Mouse (Mus musculus): ENCODE data around the gene Zbtb44. TPM values are rescaled to one million over a fixed set of nuclear protein-coding genes. Genes with fewer than 3 reads are reported as not detected.

Gene Zbtb44
- polyA plus RNA-seq, 1 experiment from 2014 or later: 5.0 TPM

DNA sequence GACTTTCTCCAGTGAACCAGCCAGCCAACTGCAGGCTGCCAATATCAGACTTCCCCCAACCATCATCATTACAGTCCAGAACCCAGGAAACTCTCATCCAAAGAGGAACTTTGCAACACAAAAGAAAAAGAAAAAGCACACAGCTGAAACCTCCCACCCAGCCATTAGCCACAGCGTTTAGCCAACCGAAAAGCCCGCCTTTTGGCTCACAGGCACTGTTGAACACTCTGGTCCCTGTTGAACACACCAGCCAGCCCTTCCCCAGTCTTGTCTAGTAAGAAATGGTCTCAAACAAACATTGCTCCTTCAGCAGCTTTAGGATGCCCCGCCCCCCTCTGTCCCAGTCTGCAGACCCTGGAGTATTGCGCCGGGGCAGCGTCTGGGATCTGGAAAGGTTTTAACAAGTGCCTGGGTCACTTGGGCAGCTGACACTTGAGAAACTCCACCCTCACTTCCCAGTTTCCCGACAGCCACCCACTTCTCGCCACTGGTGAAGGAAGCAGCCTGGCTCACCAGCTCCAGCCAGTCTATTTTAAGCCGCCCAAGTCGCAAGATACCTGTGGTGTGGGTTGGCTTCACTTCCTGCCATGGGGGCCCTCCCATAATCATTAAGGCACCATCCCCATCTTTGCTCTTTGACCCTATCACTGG lies 89.6 kb downstream of the Zbtb44 start:
- no peak for ATAC-seq (replicated peaks)
- Histone ChIP-seq H3K27me3 (replicated peaks) (no peaks in the 10 kb centered on the region), H3K4me3 (no peak overlapping the region), H3K4me2 (no peak overlapping the region), H3K36me3 (replicated peaks) (no peaks in the 10 kb centered on the region), H3K9ac (no peak overlapping the region), H3K4me1 (0 out of 2 replicates have a peak, but pooled peaks cover 3% of the 10 kb centered on the region), H3K27ac (no peak overlapping the region), H3K9me3 (no peaks in the 10 kb centered on the region)
- 73% methylated on average over 11 of the region's 11 CpGs for WGBS

DNA sequence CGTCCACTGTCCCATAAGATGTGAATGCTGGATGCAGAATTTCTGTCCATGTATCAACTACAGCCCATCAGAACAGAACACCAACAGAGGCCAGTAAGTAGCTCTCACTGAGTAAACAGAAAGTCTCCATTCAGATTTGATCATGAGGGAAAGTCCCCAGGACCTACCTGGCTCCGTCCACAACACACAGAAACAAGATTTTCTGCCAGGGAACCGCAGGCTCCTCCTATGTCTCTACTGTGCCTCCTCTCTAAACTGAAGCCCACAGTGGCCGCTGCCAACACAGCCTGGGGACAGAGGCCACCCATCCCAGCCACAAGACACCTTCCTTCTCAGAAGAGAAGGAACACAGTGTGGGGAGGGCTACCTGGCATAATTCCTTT lies 90.1 kb downstream of the Zbtb44 start:
- no peak overlapping the region for H3K9ac ChIP-seq

DNA sequence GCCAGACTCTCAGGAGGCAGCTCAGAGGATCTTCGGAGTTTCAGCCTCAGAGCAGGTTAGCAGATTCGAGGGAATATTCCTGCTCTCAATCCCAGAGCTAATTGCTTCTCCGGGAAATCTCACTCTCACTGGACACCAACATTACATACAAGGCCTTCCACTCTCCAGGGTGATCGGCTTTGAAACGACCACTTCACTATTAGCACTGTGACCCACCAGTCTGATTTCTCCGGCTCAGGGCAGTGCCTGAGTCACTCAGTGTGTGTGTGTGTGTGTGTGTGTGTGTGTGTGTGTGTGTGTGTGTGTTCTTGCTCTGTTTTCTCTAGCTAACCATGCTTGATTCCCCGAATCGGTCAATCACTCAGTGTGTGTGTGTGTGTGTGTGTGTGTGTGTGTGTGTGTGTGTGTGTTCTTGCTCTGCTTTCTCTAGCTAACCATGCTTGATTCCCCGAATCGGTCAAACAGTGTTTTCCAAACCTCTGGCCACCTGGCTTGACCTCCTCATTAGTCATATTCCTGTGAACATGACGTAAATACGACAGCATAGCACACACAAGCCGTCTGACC lies 92.1 kb downstream of the Zbtb44 start:
- no peaks in the 10 kb centered on the region for H3K36me3 ChIP-seq (replicated peaks)
- 0 out of 2 replicates have a peak, but pooled peaks cover 3% of the 10 kb centered on the region for H3K4me1 ChIP-seq
- peak overlapping the region; percentile 50; the same call in 1 of the 2 replicates for H3K27ac ChIP-seq
- no peak for ATAC-seq (replicated peaks)
- no peak overlapping the region for H3K4me3 ChIP-seq
- no peaks in the 10 kb centered on the region for H3K9me3 ChIP-seq
- WGBS: 53% methylated on average over 13 of the region's 13 CpGs
- no peak overlapping the region for H3K4me2 ChIP-seq
- no peaks in the 10 kb centered on the region for H3K27me3 ChIP-seq (replicated peaks)
- H3K9ac ChIP-seq: no peak overlapping the region

More for the DNA sequence above, 90.1 kb downstream of the Zbtb44 start:
- Histone ChIP-seq H3K27me3 (replicated peaks) (no peaks in the 10 kb centered on the region), H3K27ac (no peak overlapping the region), H3K36me3 (replicated peaks) (no peaks in the 10 kb centered on the region), H3K4me3 (no peak overlapping the region), H3K9me3 (no peaks in the 10 kb centered on the region), H3K4me2 (no peak overlapping the region), H3K4me1 (0 out of 2 replicates have a peak, but pooled peaks cover 3% of the 10 kb centered on the region)
- 77% methylated on average over 4 of the region's 4 CpGs for whole genome bisulfite sequencing
- no peak for ATAC-seq (replicated peaks)

Other genes starting within 250 kb of the Zbtb44 start
- gene Adamts15, start 108.2 kb upstream of the Zbtb44 start, polyA plus RNA-seq (2015; fragmentation: Nextera tagmentation; extraction: Ambion mirVana): 6.4 and 7.3 TPM in 2 replicates
- gene Adamts8, start 88.1 kb upstream of the Zbtb44 start, polyA plus RNA-seq (2015; fragmentation: Nextera tagmentation; extraction: Ambion mirVana): 1.7 and 2.4 TPM in 2 replicates
- 0.89 and 1.1 TPM in 2 replicates for gene St14, start 101.2 kb downstream of the Zbtb44 start, polyA plus RNA-seq (2015; fragmentation: Nextera tagmentation; extraction: Ambion mirVana)
- 326 and 328 TPM in 2 replicates for gene Aplp2, start 181.2 kb downstream of the Zbtb44 start, polyA plus RNA-seq (2015; fragmentation: Nextera tagmentation; extraction: Ambion mirVana)
- gene Prdm10, start 249.9 kb downstream of the Zbtb44 start, polyA plus RNA-seq (2015; fragmentation: Nextera tagmentation; extraction: Ambion mirVana): 8.9 and 9.9 TPM in 2 replicates

Data from midbrain, embryonic 15.5 days (tissue).